Mouse (Mus musculus) embryonic fibroblast, embryonic 13.5 days (primary cell): ENCODE results near the gene Coq9.

ENCODE experiments used
- CTCF ChIP-seq: IDR thresholded peaks from 2 replicates; pipeline ENCODE4 v1.5.1; 2011; ENCODE audit warnings: mild to moderate bottlenecking, control low read depth, low read length, moderate library complexity, borderline replicate concordance; ENCODE audit not compliant: insufficient read depth
- POLR2A ChIP-seq: IDR thresholded peaks from 2 replicates; pipeline ENCODE4 v1.6.1; 2011; ENCODE audit warnings: low read depth, mild to moderate bottlenecking, control low read depth, low read length, moderate library complexity

- TF ChIP-seq CTCF (no peak), POLR2A (no peak)
Observed at GRCm38 (mm10) chr8:94865292-94865691, 27.2 kb downstream of the Coq9 start.
